Mouse (Mus musculus) lung, postnatal 14 days (tissue): ENCODE data around the gene Phf5a.
A peak's percentile ranks its signal among the peaks of the same experiment; 100 is the strongest.

Experiments
- DNase-seq: peaks from one replicate; pipeline ENCODE4 v3.0.0; 2021

The Phf5a gene

GRCm38 (mm10) chr15:81847161-81847560, 24.6 kb downstream of the Phf5a start:
- no peak for DNase-seq

- no peak for DNase-seq
Measured at GRCm38 (mm10) chr15:81846755-81847154, 25.0 kb downstream of the Phf5a start.

- peak; percentile 42 for DNase-seq
Measured at GRCm38 (mm10) chr15:81845724-81846123, 26.0 kb downstream of the Phf5a start.

- DNase-seq, result no peak
Measured at GRCm38 (mm10) chr15:81845033-81845625, 26.6 kb downstream of the Phf5a start.

GRCm38 (mm10) chr15:81842275-81842674, 29.4 kb downstream of the Phf5a start:
- DNase-seq, result no peak

- DNase-seq, result no peak
Measured at GRCm38 (mm10) chr15:81840306-81840705, 31.4 kb downstream of the Phf5a start.

GRCm38 (mm10) chr15:81839634-81840033, 32.1 kb downstream of the Phf5a start:
- peak; percentile 89 for DNase-seq

- DNase-seq, result peak; percentile 48
Measured at GRCm38 (mm10) chr15:81838554-81839235, 33.0 kb downstream of the Phf5a start.

- DNase-seq, result no peak
Measured at GRCm38 (mm10) chr15:81836966-81837920, 34.5 kb downstream of the Phf5a start.

GRCm38 (mm10) chr15:81836124-81836821, 35.4 kb downstream of the Phf5a start:
- peak; percentile 88 for DNase-seq

GRCm38 (mm10) chr15:81835007-81835880, 36.5 kb downstream of the Phf5a start:
- DNase-seq, result no peak

GRCm38 (mm10) chr15:81834171-81834841, 37.4 kb downstream of the Phf5a start:
- no peak for DNase-seq

- DNase-seq, result no peak
Measured at GRCm38 (mm10) chr15:81833481-81833880, 38.2 kb downstream of the Phf5a start.

GRCm38 (mm10) chr15:81832219-81832618, 39.5 kb downstream of the Phf5a start:
- DNase-seq, result no peak

GRCm38 (mm10) chr15:81831136-81831825, 40.4 kb downstream of the Phf5a start:
- peak; percentile 96 for DNase-seq

GRCm38 (mm10) chr15:81830530-81830929, 41.2 kb downstream of the Phf5a start:
- no peak for DNase-seq

- DNase-seq, result no peak
Measured at GRCm38 (mm10) chr15:81829208-81829580, 42.5 kb downstream of the Phf5a start.

- no peak for DNase-seq
Measured at GRCm38 (mm10) chr15:81828426-81829207, 43.1 kb downstream of the Phf5a start.

- no peak for DNase-seq
Measured at GRCm38 (mm10) chr15:81824832-81825231, 46.9 kb downstream of the Phf5a start.

GRCm38 (mm10) chr15:81822631-81823030, 49.1 kb downstream of the Phf5a start:
- DNase-seq, result no peak
